Mouse (Mus musculus) neural tube, embryonic 11.5 days (tissue): Measurements from ENCODE around the gene Rbfox3. TPM values are rescaled to one million over a fixed set of nuclear protein-coding genes. Genes with fewer than 3 reads are reported as not detected.
A peak's percentile ranks its signal among the peaks of the same experiment; 100 is the strongest.
"Not testable (repeated sequence)": the region's sequence is repeated elsewhere in the genome, so short reads cannot be mapped to it uniquely, and the experiment has no call there.

Source experiments
- ATAC-seq: fragments of 200-750 bp; cut with Nextera tagmentation; 2 replicates; pipeline ENCODE4 v1.8.0; 2017; ENCODE audit warnings: moderate number of reproducible peaks, mild to moderate bottlenecking, moderate TSS enrichment, moderate library complexity; ENCODE audit not compliant: insufficient read depth, low FRiP score, low TSS enrichment
- DNase-seq: peaks from one replicate; pipeline ENCODE4 v3.0.0-alpha.2; 2015; ENCODE audit warnings: low spot score
- H3K27ac ChIP-seq: fragments of 300-500 bp; sonication (generic); 2 replicates; pipeline ENCODE4 v1.5.1; 2014; ENCODE audit warnings: low read depth, mild to moderate bottlenecking, low read length
- H3K27me3 ChIP-seq: fragments of 300-500 bp; sonication (generic); 2 replicates; pipeline ENCODE4 v1.6.1; 2014; ENCODE audit warnings: mild to moderate bottlenecking, low read length, mixed read lengths; ENCODE audit not compliant: control insufficient read depth, insufficient read depth
- H3K36me3 ChIP-seq: fragments of 300-500 bp; sonication (generic); 2 replicates; pipeline ENCODE4 v1.6.1; 2014; ENCODE audit warnings: mild to moderate bottlenecking, low read length, moderate library complexity, mixed read lengths; ENCODE audit not compliant: control insufficient read depth, insufficient read depth
- H3K4me1 ChIP-seq: fragments of 300-500 bp; sonication (generic); 2 replicates; pipeline ENCODE4 v1.6.1; 2014; ENCODE audit warnings: low read length, mixed read lengths; ENCODE audit not compliant: control insufficient read depth, insufficient read depth
- H3K4me2 ChIP-seq: fragments of 300-500 bp; sonication (generic); 2 replicates; pipeline ENCODE4 v1.6.1; 2014; ENCODE audit warnings: low read depth, mild to moderate bottlenecking, moderate library complexity
- H3K4me3 ChIP-seq: fragments of 300-500 bp; sonication (generic); 2 replicates; pipeline ENCODE4 v1.5.1; 2014; ENCODE audit warnings: low read depth, low read length
- H3K9ac ChIP-seq: fragments of 300-500 bp; sonication (generic); 2 replicates; pipeline ENCODE4 v1.6.1; 2014; ENCODE audit warnings: mild to moderate bottlenecking, low read length
- H3K9me3 ChIP-seq: fragments of 300-500 bp; sonication (generic); 2 replicates; pipeline ENCODE4 v1.6.1; 2016; ENCODE audit warnings: low read length; ENCODE audit not compliant: control insufficient read depth
- WGBS: fragments of 180-500 bp; shearing (Covaris S2); extraction: QIAGEN DNeasy Blood & Tissue Kit; methylation state at CpG from one replicate; pipeline ENCODE4 v1.1.7; 2014; 5-methylcytosine and 5-hydroxymethylcytosine counted together
- polyA plus RNA-seq: library from polyadenylated mRNA; unstranded; fragments of >200 nt; fragmentation: Nextera tagmentation; extraction: Ambion mirVana; gene quantifications from 2 replicates; pipeline ENCODE4 v1.2.1, GENCODE M21; 2014

Rbfox3 gene
- polyA plus RNA-seq, 1 experiment from 2014 or later = 16.2 TPM

GRCm38 (mm10) chr11:118782677-118783076, 128.7 kb downstream of the Rbfox3 start:
- no peaks in the 10 kb centered on the region for H3K4me1 ChIP-seq
- no peak overlapping the region for H3K4me2 ChIP-seq
- DNase-seq = no peak

GRCm38 (mm10) chr11:118775753-118776152, 135.6 kb downstream of the Rbfox3 start:
- H3K4me3 ChIP-seq = no peak overlapping the region
- ATAC-seq (no peak), DNase-seq (peak; percentile 64)
- peaks cover 26% of the 10 kb centered on the region for H3K4me1 ChIP-seq
- no peaks in the 10 kb centered on the region for H3K27me3 ChIP-seq
- no peaks in the 10 kb centered on the region for H3K36me3 ChIP-seq
- peak overlapping the region; percentile 6; the same call in 1 of the 2 replicates for H3K9ac ChIP-seq
- 20% methylated on average over 3 of the region's 3 CpGs for WGBS
- no peak overlapping the region for H3K4me2 ChIP-seq
- H3K27ac ChIP-seq = no peak overlapping the region
- H3K9me3 ChIP-seq = no peaks in the 10 kb centered on the region

More at GRCm38 (mm10) chr11:118782677-118783076, 128.7 kb downstream of the Rbfox3 start:
- Histone ChIP-seq H3K9me3 (no peaks in the 10 kb centered on the region), H3K36me3 (no peaks in the 10 kb centered on the region), H3K27me3 (no peaks in the 10 kb centered on the region), H3K9ac (no peak overlapping the region), H3K27ac (no peak overlapping the region), H3K4me3 (no peak overlapping the region)
- no peak for ATAC-seq
- 86% methylated on average over 5 of the region's 5 CpGs for WGBS

DNA sequence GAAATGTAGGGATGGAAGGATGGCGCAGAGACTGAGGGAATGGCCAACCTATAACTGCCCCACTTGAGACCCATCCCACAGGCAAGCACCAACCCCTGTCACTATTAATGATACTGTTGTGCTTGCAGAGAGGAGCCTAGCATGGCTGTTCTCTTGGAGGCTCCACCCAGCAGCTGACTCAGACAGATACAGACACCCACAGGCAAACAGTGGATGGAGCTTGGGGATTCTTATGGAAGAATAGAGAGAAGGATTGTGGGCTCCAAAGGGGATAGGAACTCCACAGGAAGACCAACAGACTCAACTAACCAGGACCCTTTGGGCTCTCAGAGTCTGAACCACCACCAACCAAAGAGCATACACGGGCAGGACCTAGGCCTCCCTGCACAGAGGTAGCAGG, 136.6 kb downstream of the Rbfox3 start:
- H3K27me3 ChIP-seq, H3K9me3 ChIP-seq, H3K27ac ChIP-seq, H3K4me3 ChIP-seq, DNase-seq, H3K9ac ChIP-seq, ATAC-seq, H3K4me2 ChIP-seq, H3K36me3 ChIP-seq: not testable (repeated sequence)
- WGBS = 83% methylated on average over 2 of the region's 2 CpGs
- H3K4me1 ChIP-seq = peaks cover 26% of the 10 kb centered on the region

DNA sequence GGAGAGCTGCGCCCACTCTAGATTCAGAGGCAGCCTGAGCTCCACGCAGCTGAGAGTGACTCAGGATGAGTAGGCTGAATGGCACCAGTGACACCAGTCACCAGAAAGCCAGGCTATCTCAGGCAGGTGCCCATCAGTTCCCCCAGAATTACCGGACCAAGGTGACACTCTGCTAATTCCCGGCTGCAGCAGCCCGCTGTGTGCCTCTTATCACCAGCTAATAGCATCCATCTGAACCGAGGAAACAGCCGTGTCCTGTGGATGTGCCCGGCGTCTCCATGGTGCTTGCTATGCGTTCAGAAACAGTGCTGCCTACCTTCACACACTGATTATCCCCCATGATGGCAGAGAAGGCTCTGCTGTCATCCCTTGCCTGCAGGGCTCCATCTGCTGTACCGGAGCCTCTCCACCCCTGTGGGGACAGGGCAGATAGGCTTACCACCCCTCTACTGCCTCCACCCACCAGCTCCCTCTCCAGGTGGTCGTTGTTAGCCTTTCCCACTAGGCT, 138.3 kb downstream of the Rbfox3 start:
- H3K36me3 ChIP-seq = no peaks in the 10 kb centered on the region
- peak overlapping the region; percentile 68 for H3K27ac ChIP-seq
- ATAC-seq (no peak), DNase-seq (no peak)
- 63% methylated on average over 12 of the region's 12 CpGs for WGBS
- H3K27me3 ChIP-seq = no peaks in the 10 kb centered on the region
- no peak overlapping the region for H3K4me2 ChIP-seq
- H3K9ac ChIP-seq = no peak overlapping the region
- H3K4me3 ChIP-seq = no peak overlapping the region
- H3K9me3 ChIP-seq = no peaks in the 10 kb centered on the region
- H3K4me1 ChIP-seq = peaks cover 26% of the 10 kb centered on the region

GRCm38 (mm10) chr11:118771358-118771757, 140.0 kb downstream of the Rbfox3 start:
- no peak overlapping the region for H3K4me2 ChIP-seq
- peak overlapping the region; percentile 54 for H3K27ac ChIP-seq
- H3K9me3 ChIP-seq = no peaks in the 10 kb centered on the region
- ATAC-seq (no peak), DNase-seq (no peak)
- H3K36me3 ChIP-seq = no peaks in the 10 kb centered on the region
- peaks cover 35% of the 10 kb centered on the region for H3K4me1 ChIP-seq
- H3K9ac ChIP-seq = no peak overlapping the region
- no peak overlapping the region for H3K4me3 ChIP-seq
- WGBS = 88% methylated on average over 4 of the region's 4 CpGs
- H3K27me3 ChIP-seq = no peaks in the 10 kb centered on the region

DNA sequence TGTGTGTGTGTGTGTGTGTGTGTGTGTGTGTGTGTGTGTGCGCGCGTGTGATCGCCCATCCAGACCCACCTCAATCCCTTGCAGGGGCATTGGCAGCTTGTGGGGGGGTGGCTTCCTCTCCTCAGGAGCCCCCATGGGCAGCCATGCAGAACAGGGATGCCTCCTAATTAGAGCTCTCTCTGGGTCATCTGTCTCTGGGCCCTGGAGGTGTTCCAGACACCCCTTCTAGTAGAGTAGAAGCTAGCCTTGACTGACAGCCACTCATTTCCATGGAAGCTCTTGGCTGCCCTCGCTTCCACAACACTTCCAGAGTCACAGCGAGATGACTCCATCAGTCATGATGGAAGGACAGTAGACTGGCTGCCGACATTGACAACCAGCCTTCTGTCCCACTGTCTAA, 140.6 kb downstream of the Rbfox3 start:
- no peak overlapping the region for H3K4me3 ChIP-seq
- WGBS = 95% methylated on average over 7 of the region's 7 CpGs
- no peak overlapping the region for H3K4me2 ChIP-seq
- no peaks in the 10 kb centered on the region for H3K9me3 ChIP-seq
- no peak overlapping the region for H3K9ac ChIP-seq
- ATAC-seq (no peak), DNase-seq (no peak)
- H3K36me3 ChIP-seq = no peaks in the 10 kb centered on the region
- no peaks in the 10 kb centered on the region for H3K27me3 ChIP-seq
- no peak overlapping the region; the same call in 1 of the 2 replicates for H3K27ac ChIP-seq
- H3K4me1 ChIP-seq = peaks cover 35% of the 10 kb centered on the region

DNA sequence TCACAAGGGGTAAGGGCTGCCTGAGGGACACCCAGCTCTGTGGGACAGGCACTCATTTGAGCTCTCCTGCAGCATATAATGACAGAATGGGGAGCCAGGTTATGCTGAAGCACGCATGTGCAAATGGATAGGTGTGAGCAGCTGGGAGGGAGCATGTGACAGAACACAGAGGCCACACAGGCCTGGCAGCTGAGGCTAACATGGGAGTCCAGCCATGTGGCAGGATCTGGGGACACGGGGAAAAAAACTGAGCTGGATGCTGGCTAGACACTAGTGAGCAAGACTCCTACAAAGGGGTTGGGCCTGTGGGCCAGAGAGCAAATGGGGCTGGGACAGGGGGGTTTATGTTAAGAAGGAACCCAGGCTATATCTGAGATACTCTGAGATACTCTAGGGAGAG, 141.9 kb downstream of the Rbfox3 start:
- no peak overlapping the region for H3K27ac ChIP-seq
- 53% methylated on average over 2 of the region's 2 CpGs for WGBS
- H3K4me3 ChIP-seq = no peak overlapping the region
- no peak for ATAC-seq
- H3K27me3 ChIP-seq = no peaks in the 10 kb centered on the region
- H3K9me3 ChIP-seq = no peaks in the 10 kb centered on the region
- peaks cover 35% of the 10 kb centered on the region for H3K4me1 ChIP-seq
- H3K9ac ChIP-seq = no peak overlapping the region
- no peak for DNase-seq
- H3K4me2 ChIP-seq = no peak overlapping the region
- no peaks in the 10 kb centered on the region for H3K36me3 ChIP-seq

DNA sequence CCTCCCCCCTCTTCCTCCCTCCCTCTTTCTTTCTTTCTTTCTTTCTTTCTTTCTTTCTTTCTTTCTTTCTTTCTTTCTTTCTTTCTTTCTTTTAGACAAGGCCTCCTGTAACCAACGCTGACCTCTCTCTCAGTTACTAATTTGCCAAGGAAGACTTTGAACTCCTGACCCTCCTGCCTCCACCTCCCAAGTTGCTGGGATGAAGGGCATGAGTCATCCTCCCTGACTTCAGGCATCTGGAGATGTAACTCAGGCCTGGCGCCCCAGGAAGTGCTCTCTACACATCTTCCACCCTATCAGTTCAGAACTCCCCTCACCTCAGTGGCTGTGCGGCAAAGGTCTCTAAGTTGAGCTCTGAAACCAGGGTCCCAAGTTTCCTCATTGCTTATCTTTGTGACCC, 143.0 kb downstream of the Rbfox3 start:
- Histone ChIP-seq H3K27me3 (no peaks in the 10 kb centered on the region), H3K9me3 (no peaks in the 10 kb centered on the region), H3K4me1 (peaks cover 32% of the 10 kb centered on the region), H3K27ac (no peak overlapping the region), H3K9ac (no peak overlapping the region), H3K4me2 (no peak overlapping the region), H3K36me3 (no peaks in the 10 kb centered on the region), H3K4me3 (no peak overlapping the region)
- ATAC-seq (no peak), DNase-seq (no peak)
- WGBS = 70% methylated on average over 3 of the region's 3 CpGs

- 68% methylated on average over 4 of the region's 4 CpGs for WGBS
- Histone ChIP-seq H3K4me2 (no peak overlapping the region), H3K4me3 (no peak overlapping the region), H3K4me1 (peaks cover 22% of the 10 kb centered on the region), H3K27ac (0 out of 2 replicates have a peak overlapping the region, but pooled peaks have one; percentile 6), H3K9me3 (no peaks in the 10 kb centered on the region), H3K36me3 (no peaks in the 10 kb centered on the region), H3K27me3 (no peaks in the 10 kb centered on the region), H3K9ac (no peak overlapping the region)
- ATAC-seq (no peak), DNase-seq (no peak)
Measured at GRCm38 (mm10) chr11:118767411-118767810, 144.0 kb downstream of the Rbfox3 start.
